Mouse (Mus musculus) heart, embryonic 15.5 days (tissue): ENCODE data around the gene Fsip1. TPM values are rescaled to one million over a fixed set of nuclear protein-coding genes. Genes with fewer than 3 reads are reported as not detected.

Source experiments
- ATAC-seq: fragments of 200-750 bp; cut with Nextera tagmentation; replicated peaks from 2 replicates; pipeline ENCODE4 v1.8.0; 2017; ENCODE audit warnings: low read depth, moderate TSS enrichment; ENCODE audit not compliant: insufficient number of reproducible peaks, insufficient read depth, low FRiP score
- H3K27ac ChIP-seq: fragments of 300-500 bp; sonication (generic); 2 replicates; pipeline ENCODE4 v1.5.1; 2015; ENCODE audit warnings: mild to moderate bottlenecking, inconsistent platforms
- H3K27me3 ChIP-seq: fragments of 300-500 bp; sonication (generic); 2 replicates; pipeline ENCODE4 v1.6.1; 2015; ENCODE audit warnings: inconsistent platforms
- H3K36me3 ChIP-seq: fragments of 300-500 bp; sonication (generic); 2 replicates; pipeline ENCODE4 v1.6.1; 2015; ENCODE audit warnings: mild to moderate bottlenecking, inconsistent platforms
- H3K4me1 ChIP-seq: fragments of 300-500 bp; sonication (generic); replicated peaks from 2 replicates; pipeline ENCODE4 v1.6.1; 2015; ENCODE audit warnings: inconsistent platforms
- H3K4me2 ChIP-seq: fragments of 300-500 bp; sonication (generic); 2 replicates; pipeline ENCODE4 v1.6.1; 2015; ENCODE audit warnings: inconsistent platforms, mild to moderate bottlenecking, moderate library complexity
- H3K4me3 ChIP-seq: fragments of 300-500 bp; sonication (generic); 2 replicates; pipeline ENCODE4 v1.5.1; 2015; ENCODE audit warnings: mild to moderate bottlenecking, inconsistent platforms
- H3K9ac ChIP-seq: fragments of 300-500 bp; sonication (generic); 2 replicates; pipeline ENCODE4 v1.6.1; 2015; ENCODE audit warnings: mild to moderate bottlenecking, inconsistent platforms
- H3K9me3 ChIP-seq: fragments of 300-500 bp; sonication (generic); replicated peaks from 2 replicates; pipeline ENCODE4 v1.6.1; 2016; ENCODE audit warnings: inconsistent platforms
- WGBS: fragments of 180-500 bp; shearing (Covaris S2); methylation state at CpG from one replicate; pipeline ENCODE4 v1.1.7; 2015; ENCODE audit warnings: mixed read lengths; 5-methylcytosine and 5-hydroxymethylcytosine counted together
- polyA plus RNA-seq: library from polyadenylated mRNA; unstranded; fragments of >200 nt; fragmentation: Nextera tagmentation; extraction: Ambion mirVana; gene quantifications from 2 replicates; pipeline ENCODE4 v1.2.1, GENCODE M21; 2015

Fsip1 gene
- polyA plus RNA-seq, 1 experiment from 2014 or later, result 0.10 TPM

DNA sequence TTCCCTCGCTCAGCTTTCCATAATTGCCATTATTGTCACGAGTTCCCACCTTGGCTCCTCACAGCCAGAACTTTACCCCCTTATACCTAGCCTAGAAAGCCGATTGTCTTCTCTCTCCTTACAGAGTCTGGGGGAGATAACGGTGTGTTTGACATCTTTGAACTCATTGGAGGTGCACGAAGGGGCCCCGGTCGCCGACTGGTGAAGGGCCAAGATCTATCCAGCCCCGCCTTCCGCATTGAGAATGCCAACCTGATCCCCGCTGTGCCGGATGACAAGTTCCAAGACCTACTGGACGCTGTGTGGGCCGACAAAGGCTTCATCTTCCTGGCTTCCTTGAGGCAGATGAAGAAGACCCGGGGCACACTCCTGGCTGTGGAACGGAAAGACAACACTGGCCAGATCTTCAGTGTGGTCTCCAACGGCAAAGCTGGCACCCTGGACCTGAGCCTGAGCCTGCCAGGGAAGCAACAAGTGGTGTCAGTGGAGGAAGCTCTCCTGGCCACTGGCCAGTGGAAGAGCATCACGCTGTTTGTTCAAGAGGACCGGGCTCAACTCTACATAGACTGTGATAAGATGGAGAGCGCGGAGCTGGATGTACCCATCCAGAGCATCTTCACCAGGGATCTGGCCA is 143.8 kb downstream of the Fsip1 start:
- no peak for ATAC-seq
- H3K4me2 ChIP-seq, result peak overlapping the region; percentile 95
- no peaks in the 10 kb centered on the region for H3K27me3 ChIP-seq
- H3K4me1 ChIP-seq, result peaks cover 26% of the 10 kb centered on the region
- H3K4me3 ChIP-seq, result peak overlapping the region; percentile 64
- no peaks in the 10 kb centered on the region for H3K36me3 ChIP-seq
- 37% methylated on average over 21 of the region's 21 CpGs for WGBS
- no peak overlapping the region for H3K27ac ChIP-seq
- no peaks in the 10 kb centered on the region for H3K9me3 ChIP-seq
- H3K9ac ChIP-seq, result peak overlapping the region; percentile 57; the same call in 1 of the 2 replicates

DNA sequence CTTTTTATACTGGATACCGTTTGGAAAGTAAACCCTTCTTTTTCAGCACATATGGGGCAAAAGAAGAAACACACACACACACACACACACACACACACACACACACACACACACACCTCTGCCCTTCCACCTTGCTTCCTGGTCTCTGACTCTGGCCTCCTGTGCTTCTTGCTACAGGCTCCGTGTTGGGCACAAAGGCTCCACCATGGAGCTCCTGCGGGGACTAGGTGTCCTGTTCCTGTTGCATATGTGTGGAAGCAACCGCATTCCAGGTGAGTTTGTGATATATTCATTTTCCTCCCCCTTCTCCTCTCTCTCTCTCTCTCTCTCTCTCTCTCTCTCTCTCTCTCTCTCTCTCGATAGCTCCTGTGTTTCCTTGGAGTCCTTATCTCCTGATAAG is 144.3 kb downstream of the Fsip1 start:
- no peaks in the 10 kb centered on the region for H3K9me3 ChIP-seq
- peak overlapping the region; percentile 95 for H3K4me2 ChIP-seq
- peak overlapping the region; percentile 64 for H3K4me3 ChIP-seq
- H3K27ac ChIP-seq, result no peak overlapping the region
- no peak for ATAC-seq
- WGBS, result 21% methylated on average over 5 of the region's 5 CpGs
- H3K27me3 ChIP-seq, result no peaks in the 10 kb centered on the region
- H3K9ac ChIP-seq, result peak overlapping the region; percentile 57; the same call in 1 of the 2 replicates
- peaks cover 26% of the 10 kb centered on the region for H3K4me1 ChIP-seq
- H3K36me3 ChIP-seq, result no peaks in the 10 kb centered on the region

DNA sequence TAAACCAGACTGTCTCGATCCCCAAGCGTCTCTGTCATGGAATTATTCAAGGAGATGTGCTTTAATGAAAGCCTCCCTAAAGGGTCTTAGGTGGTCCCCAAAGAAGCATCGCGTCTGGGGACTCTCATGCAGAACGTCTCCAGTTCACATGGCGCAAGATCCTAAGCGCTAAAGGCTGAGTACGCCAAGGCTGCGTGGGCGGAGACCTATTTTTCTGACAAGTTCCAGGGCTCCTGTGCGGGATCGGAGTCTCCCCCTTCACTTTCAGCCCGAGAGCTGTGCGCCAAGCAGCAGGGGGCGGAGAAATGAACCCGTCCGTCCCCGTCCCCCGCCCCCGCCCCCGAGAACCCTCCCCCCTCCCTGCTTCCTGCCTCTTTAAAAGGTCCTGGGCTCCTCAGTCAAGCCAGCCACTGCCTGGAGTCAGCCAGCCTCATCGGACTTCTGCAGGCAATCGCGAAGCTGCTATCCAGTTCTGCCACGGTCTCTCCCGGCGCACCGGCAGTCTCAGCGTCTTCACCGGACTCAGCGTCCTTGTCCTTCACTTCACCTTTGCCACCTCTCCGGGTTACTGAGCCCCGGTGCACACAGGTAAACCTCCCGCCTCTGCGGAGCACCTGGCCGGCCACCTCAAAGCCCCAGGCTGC is 145.2 kb downstream of the Fsip1 start, which contains the start of gene Thbs1:
Gene Thbs1 (plus strand): TSS at position 389 of the 644 bp plus-strand sequence.
- Histone ChIP-seq H3K27ac (peak within 1 kb of the TSS; percentile 74), H3K9ac (peak within 1 kb of the TSS; percentile 57), H3K4me3 (peak within 1 kb of the TSS; percentile 64), H3K4me2 (peak within 1 kb of the TSS; percentile 95), H3K4me1 (peaks cover 26% of the 10 kb centered on the region), H3K36me3 (no peaks in the 10 kb centered on the region), H3K9me3 (no peaks in the 10 kb centered on the region), H3K27me3 (no peaks in the 10 kb centered on the region)
- ATAC-seq, result peak; percentile 67
- WGBS, result under 1% methylated on average over 36 of the region's 36 CpGs

DNA sequence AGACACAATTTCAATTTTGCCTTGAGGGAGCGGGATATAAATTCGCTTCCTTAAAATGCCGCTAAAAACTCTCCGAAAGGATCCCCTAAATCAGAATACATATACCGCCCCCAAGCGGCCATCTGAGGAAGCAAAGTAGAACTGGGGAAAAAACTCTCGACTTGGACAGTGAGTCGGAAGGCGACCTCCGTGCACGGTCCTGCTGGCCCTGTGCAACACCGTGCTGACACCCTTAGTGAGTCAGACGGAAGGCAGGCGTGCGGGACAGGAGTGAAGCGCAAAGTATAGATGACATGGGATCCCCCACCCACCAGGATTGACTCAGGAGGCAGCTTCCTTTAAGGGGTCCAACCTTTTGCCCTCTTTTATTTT is 145.7 kb downstream of the Fsip1 start:
- Histone ChIP-seq H3K36me3 (no peaks in the 10 kb centered on the region), H3K4me3 (peak overlapping the region; percentile 64), H3K4me2 (peak overlapping the region; percentile 95), H3K27ac (peak overlapping the region; percentile 74), H3K27me3 (no peaks in the 10 kb centered on the region), H3K9me3 (no peaks in the 10 kb centered on the region), H3K9ac (peak overlapping the region; percentile 57), H3K4me1 (peaks cover 26% of the 10 kb centered on the region)
- ATAC-seq, result peak; percentile 79
- WGBS, result under 1% methylated on average over 16 of the region's 16 CpGs

DNA sequence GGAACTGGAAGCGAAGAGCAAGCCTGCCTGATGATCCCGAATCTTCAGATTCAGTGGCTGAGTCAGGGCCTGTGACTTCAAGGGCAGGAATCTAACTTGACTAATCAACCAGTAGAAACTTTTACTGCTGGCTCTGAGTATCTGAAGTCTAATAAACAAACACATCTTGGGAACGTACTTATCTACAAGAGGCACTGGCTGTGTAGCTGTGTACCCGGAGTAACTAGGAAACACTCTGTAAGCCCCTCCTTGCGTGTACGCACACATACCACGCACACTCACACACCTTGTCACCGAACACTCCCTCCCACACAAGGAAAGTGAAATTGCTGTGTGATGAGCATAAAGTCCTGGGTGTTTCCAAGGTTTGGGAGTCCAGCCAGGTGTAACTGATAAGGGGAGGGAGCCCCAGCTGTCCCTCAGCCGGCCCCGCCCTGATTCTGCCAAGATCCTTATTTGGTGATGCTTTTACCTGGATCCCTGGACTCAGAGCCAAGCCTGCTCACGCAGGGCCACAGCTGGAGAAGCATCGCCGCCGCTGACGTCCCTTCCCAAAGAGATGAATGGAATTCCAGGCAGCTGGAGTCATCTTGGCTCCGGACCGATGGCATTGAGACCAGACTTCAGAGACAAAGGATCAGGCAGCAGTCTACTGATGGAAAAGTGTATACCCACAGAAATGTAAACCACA is 146.4 kb downstream of the Fsip1 start:
- Histone ChIP-seq H3K27me3 (no peaks in the 10 kb centered on the region), H3K27ac (peak overlapping the region; percentile 74; the same call in 1 of the 2 replicates), H3K36me3 (no peaks in the 10 kb centered on the region), H3K4me1 (peaks cover 26% of the 10 kb centered on the region), H3K9me3 (no peaks in the 10 kb centered on the region), H3K9ac (peak overlapping the region; percentile 23; the same call in 1 of the 2 replicates), H3K4me2 (peak overlapping the region; percentile 95), H3K4me3 (peak overlapping the region; percentile 64)
- peak; percentile 34; the same call in 1 of the 2 replicates for ATAC-seq
- 27% methylated on average over 17 of the region's 17 CpGs for WGBS

DNA sequence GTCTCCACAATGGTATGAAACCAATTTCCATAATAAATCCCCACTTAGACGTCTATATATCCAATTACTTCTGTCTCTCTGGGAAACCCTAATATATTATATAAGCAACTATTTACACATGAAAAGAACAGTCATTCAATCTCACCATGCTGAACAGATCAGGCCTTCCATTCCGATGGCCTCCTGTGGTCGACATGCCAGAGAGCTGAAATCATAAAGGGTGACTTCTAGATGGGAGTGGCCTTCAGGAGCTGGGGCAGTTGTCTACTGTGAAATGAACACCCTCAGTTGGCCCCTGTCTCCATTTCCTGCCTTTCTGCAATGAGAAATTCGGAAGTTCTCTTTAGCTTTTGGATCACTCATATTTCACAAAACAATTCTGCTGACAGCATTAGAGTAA is 154.6 kb downstream of the Fsip1 start:
- H3K36me3 ChIP-seq, result no peaks in the 10 kb centered on the region
- H3K4me3 ChIP-seq, result no peak overlapping the region
- no peak overlapping the region for H3K27ac ChIP-seq
- ATAC-seq, result no peak
- H3K9me3 ChIP-seq, result no peaks in the 10 kb centered on the region
- peaks cover 2% of the 10 kb centered on the region; the same call in 1 of the 2 replicates for H3K4me1 ChIP-seq
- H3K27me3 ChIP-seq, result no peaks in the 10 kb centered on the region
- H3K4me2 ChIP-seq, result no peak overlapping the region
- H3K9ac ChIP-seq, result no peak overlapping the region
- 60% methylated on average over 4 of the region's 4 CpGs for WGBS

DNA sequence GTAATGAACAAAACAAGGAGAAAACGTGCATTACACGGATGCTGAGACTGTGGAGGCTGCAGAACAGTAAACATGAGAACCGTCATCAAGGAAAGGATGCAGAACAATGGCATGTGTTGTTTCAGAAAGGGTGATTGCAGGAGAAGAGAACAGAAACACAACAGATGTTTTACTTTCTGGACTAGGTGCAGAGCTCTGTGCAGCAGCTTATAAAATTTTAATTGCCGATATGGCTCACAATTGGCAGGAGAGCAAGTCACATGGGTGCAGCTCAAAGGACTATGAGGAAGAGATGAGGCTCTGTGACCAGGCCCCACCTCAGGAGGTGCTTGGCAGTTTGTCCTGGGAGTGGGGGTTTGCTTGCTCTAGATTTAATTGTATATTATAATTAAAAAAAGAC is 157.7 kb downstream of the Fsip1 start:
- H3K36me3 ChIP-seq, result no peaks in the 10 kb centered on the region
- 76% methylated on average over 4 of the region's 4 CpGs for WGBS
- H3K9ac ChIP-seq, result no peak overlapping the region
- no peak overlapping the region for H3K4me3 ChIP-seq
- H3K4me2 ChIP-seq, result no peak overlapping the region
- H3K27me3 ChIP-seq, result no peaks in the 10 kb centered on the region
- peaks cover 2% of the 10 kb centered on the region; the same call in 1 of the 2 replicates for H3K4me1 ChIP-seq
- no peak for ATAC-seq
- no peaks in the 10 kb centered on the region for H3K9me3 ChIP-seq
- H3K27ac ChIP-seq, result no peak overlapping the region

DNA sequence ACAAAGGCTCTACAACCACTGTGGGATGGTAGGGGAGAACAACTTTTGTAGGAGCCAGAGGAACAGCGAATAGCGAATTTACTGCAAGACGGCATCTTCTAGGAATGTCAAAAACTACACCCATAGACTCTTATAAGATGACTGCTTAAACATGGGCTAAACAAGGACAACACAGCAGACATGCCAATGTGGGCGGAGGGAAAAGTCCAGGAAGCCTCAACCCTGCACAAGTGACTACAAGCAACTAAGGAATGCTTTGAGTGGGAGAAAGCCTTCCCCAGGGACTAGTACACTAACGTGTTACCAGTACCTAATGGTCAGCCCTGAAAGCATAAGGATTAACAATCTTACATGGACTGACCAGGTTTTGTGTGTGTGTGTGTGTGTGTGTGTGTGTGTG is 165.5 kb downstream of the Fsip1 start:
- no peak overlapping the region for H3K9ac ChIP-seq
- H3K27ac ChIP-seq, result no peak overlapping the region
- no peak overlapping the region for H3K4me2 ChIP-seq
- H3K9me3 ChIP-seq, result no peaks in the 10 kb centered on the region
- WGBS, result 73% methylated on average over 5 of the region's 5 CpGs
- H3K4me1 ChIP-seq, result no peaks in the 10 kb centered on the region
- no peak for ATAC-seq
- H3K4me3 ChIP-seq, result no peak overlapping the region
- no peaks in the 10 kb centered on the region for H3K36me3 ChIP-seq
- H3K27me3 ChIP-seq, result no peaks in the 10 kb centered on the region

DNA sequence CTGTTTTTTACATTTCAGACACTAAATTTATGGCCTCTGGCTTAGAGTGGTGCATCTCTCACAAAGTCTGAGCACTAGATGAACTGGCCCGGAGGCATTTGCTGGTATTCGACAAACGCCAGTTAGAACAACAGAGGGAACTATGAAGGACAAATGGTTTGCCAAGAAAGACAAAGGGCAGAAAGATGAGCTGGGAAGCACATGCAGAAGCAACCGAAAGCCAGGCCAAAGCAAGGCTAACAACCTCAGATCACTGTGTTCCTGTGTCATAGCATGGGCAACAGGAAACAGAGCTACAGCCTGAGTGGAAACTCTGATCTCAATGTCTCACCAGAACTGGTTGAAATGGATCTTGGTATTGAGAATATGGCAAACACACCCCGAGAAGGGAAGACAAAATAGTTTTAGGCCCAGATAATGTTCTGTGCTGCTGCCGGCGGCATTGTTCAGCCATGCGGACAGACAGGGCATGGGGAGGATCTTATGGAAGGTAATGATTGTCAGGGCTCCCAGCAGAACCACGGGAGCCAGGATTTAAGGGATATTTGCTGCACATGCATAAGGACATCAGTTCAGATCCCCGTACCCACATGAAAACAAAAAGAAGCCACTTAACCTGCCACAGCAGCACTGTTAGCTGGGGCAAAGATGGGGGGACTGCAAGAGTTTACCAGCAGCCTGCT is 169.6 kb downstream of the Fsip1 start:
- ATAC-seq, result no peak

DNA sequence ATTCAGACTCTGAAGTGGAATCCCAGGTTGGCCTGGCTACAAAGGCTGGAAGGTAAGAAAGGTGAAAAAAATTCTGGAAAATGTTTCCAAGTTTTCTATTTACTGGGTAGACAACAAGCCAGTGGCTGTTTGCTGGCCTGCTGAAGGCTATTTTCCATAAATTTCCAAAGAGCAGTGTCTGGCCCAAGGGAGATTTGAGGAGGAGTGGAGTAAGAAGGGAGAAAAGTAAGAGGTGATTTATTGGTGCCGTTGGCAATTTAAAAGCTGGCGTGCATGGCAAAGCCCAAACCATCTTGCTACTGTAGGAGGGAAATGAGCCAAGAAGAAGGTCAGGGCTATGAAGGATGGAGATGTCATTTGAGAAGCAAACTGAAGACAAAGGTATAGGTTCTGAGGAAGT is 171.1 kb downstream of the Fsip1 start:
- WGBS, result 74% methylated on average over 2 of the region's 2 CpGs
- no peak overlapping the region for H3K9ac ChIP-seq
- no peak overlapping the region for H3K27ac ChIP-seq
- no peaks in the 10 kb centered on the region for H3K4me1 ChIP-seq
- no peak for ATAC-seq
- no peaks in the 10 kb centered on the region for H3K36me3 ChIP-seq
- no peak overlapping the region for H3K4me2 ChIP-seq
- no peaks in the 10 kb centered on the region for H3K9me3 ChIP-seq
- H3K27me3 ChIP-seq, result no peaks in the 10 kb centered on the region
- no peak overlapping the region for H3K4me3 ChIP-seq

More for the DNA sequence above, 169.6 kb downstream of the Fsip1 start:
- H3K27ac ChIP-seq, result no peak overlapping the region
- no peaks in the 10 kb centered on the region for H3K36me3 ChIP-seq
- H3K4me3 ChIP-seq, result no peak overlapping the region
- H3K9ac ChIP-seq, result no peak overlapping the region
- no peak overlapping the region for H3K4me2 ChIP-seq
- WGBS, result 71% methylated on average over 10 of the region's 10 CpGs
- H3K27me3 ChIP-seq, result no peaks in the 10 kb centered on the region
- H3K4me1 ChIP-seq, result no peaks in the 10 kb centered on the region
- H3K9me3 ChIP-seq, result no peaks in the 10 kb centered on the region

DNA sequence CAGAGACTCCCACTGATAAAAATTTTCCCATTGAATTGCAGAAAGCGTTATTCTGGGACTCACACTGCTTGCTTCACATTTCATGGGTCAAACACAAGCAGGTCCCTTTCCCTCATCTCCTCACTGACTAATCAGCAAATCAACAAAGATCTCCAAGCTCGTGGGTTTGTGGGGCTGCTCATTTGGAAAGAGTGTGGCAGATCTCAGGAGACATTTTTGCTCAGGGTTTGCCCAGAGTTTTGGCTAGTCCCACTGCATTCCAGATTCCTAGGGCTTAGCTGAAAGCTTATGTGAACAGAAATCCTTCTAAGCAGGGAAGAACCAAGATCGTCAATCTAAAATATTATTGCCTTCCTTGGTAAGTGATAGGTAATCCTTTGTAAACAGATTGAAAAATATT is 172.1 kb downstream of the Fsip1 start:
- H3K27ac ChIP-seq, result no peak overlapping the region
- no peak overlapping the region for H3K4me3 ChIP-seq
- no peak overlapping the region for H3K9ac ChIP-seq
- no peaks in the 10 kb centered on the region for H3K9me3 ChIP-seq
- ATAC-seq, result no peak
- no peak overlapping the region for H3K4me2 ChIP-seq
- no peaks in the 10 kb centered on the region for H3K36me3 ChIP-seq
- 63% methylated on average over 3 of the region's 3 CpGs for WGBS
- no peaks in the 10 kb centered on the region for H3K27me3 ChIP-seq
- H3K4me1 ChIP-seq, result no peaks in the 10 kb centered on the region
